Mouse (Mus musculus) neural tube, embryonic 15.5 days (tissue): ENCODE data around the gene Bcl2. TPM values are rescaled to one million over a fixed set of nuclear protein-coding genes. Genes with fewer than 3 reads are reported as not detected.

ENCODE experiments used
- ATAC-seq: fragments of 200-750 bp; cut with Nextera tagmentation; 2 replicates; pipeline ENCODE4 v1.8.0; 2017; ENCODE audit warnings: mild to moderate bottlenecking, moderate TSS enrichment, moderate library complexity; ENCODE audit not compliant: low FRiP score
- H3K27ac ChIP-seq: fragments of 300-500 bp; sonication (generic); replicated peaks from 2 replicates; pipeline ENCODE4 v1.5.1; 2015; ENCODE audit warnings: mild to moderate bottlenecking, inconsistent platforms
- H3K27me3 ChIP-seq: fragments of 300-500 bp; sonication (generic); replicated peaks from 2 replicates; pipeline ENCODE4 v1.6.1; 2015; ENCODE audit warnings: inconsistent platforms
- H3K36me3 ChIP-seq: fragments of 300-500 bp; sonication (generic); 2 replicates; pipeline ENCODE4 v1.6.1; 2015; ENCODE audit warnings: inconsistent platforms
- H3K4me1 ChIP-seq: fragments of 300-500 bp; sonication (generic); 2 replicates; pipeline ENCODE4 v1.6.1; 2015; ENCODE audit warnings: inconsistent platforms
- H3K4me2 ChIP-seq: fragments of 300-500 bp; sonication (generic); 2 replicates; pipeline ENCODE4 v1.6.1; 2015; ENCODE audit warnings: inconsistent platforms, mild to moderate bottlenecking, moderate library complexity
- H3K4me3 ChIP-seq: fragments of 300-500 bp; sonication (generic); replicated peaks from 2 replicates; pipeline ENCODE4 v1.5.1; 2015; ENCODE audit warnings: mild to moderate bottlenecking, inconsistent platforms
- H3K9ac ChIP-seq: fragments of 300-500 bp; sonication (generic); replicated peaks from 2 replicates; pipeline ENCODE4 v1.6.1; 2015; ENCODE audit warnings: mild to moderate bottlenecking, inconsistent platforms
- H3K9me3 ChIP-seq: fragments of 300-500 bp; sonication (generic); replicated peaks from 2 replicates; pipeline ENCODE4 v1.6.1; 2016; ENCODE audit warnings: inconsistent platforms
- WGBS: fragments of 180-500 bp; shearing (Covaris S2); methylation state at CpG from one replicate; pipeline ENCODE4 v1.1.7; 2015; ENCODE audit warnings: mixed read lengths; 5-methylcytosine and 5-hydroxymethylcytosine counted together
- polyA plus RNA-seq: library from polyadenylated mRNA; unstranded; fragments of >200 nt; fragmentation: Nextera tagmentation; extraction: Ambion mirVana; gene quantifications from 2 replicates; pipeline ENCODE4 v1.2.1, GENCODE M21; 2015

The Bcl2 gene
- polyA plus RNA-seq, 1 experiment from 2014 or later = 16.7 TPM

GRCm38 (mm10) chr1:106581812-106582211 is 132.3 kb downstream of the Bcl2 start:
- Histone ChIP-seq H3K4me2 (no peak overlapping the region), H3K27ac (no peak overlapping the region), H3K27me3 (no peaks in the 10 kb centered on the region), H3K4me1 (peaks cover 19% of the 10 kb centered on the region), H3K9ac (no peak overlapping the region), H3K4me3 (no peak overlapping the region), H3K36me3 (no peaks in the 10 kb centered on the region), H3K9me3 (no peaks in the 10 kb centered on the region)
- no peak for ATAC-seq
- 68% methylated on average over 2 of the region's 2 CpGs for WGBS

GRCm38 (mm10) chr1:106579768-106580167 is 134.3 kb downstream of the Bcl2 start:
- H3K9ac ChIP-seq = no peak overlapping the region
- peaks cover 11% of the 10 kb centered on the region for H3K4me1 ChIP-seq
- ATAC-seq = no peak
- no peak overlapping the region for H3K4me2 ChIP-seq
- no peaks in the 10 kb centered on the region for H3K9me3 ChIP-seq
- H3K4me3 ChIP-seq = no peak overlapping the region
- H3K27ac ChIP-seq = no peak overlapping the region
- H3K36me3 ChIP-seq = no peaks in the 10 kb centered on the region
- no peaks in the 10 kb centered on the region for H3K27me3 ChIP-seq
- 93% methylated on average over 1 of the region's 1 CpGs for WGBS

GRCm38 (mm10) chr1:106572506-106572905 is 141.6 kb downstream of the Bcl2 start:
- no peak overlapping the region for H3K4me2 ChIP-seq
- WGBS = 80% methylated on average over 2 of the region's 2 CpGs
- H3K27ac ChIP-seq = no peak overlapping the region
- H3K4me3 ChIP-seq = no peak overlapping the region
- no peaks in the 10 kb centered on the region for H3K27me3 ChIP-seq
- H3K4me1 ChIP-seq = no peaks in the 10 kb centered on the region
- no peak overlapping the region for H3K9ac ChIP-seq
- no peaks in the 10 kb centered on the region for H3K36me3 ChIP-seq
- no peak for ATAC-seq
- no peaks in the 10 kb centered on the region for H3K9me3 ChIP-seq

- WGBS = 96% methylated on average over 1 of the region's 1 CpGs
- no peaks in the 10 kb centered on the region for H3K9me3 ChIP-seq
- H3K36me3 ChIP-seq = no peaks in the 10 kb centered on the region
- H3K4me2 ChIP-seq = no peak overlapping the region
- no peak overlapping the region for H3K4me3 ChIP-seq
- no peaks in the 10 kb centered on the region for H3K4me1 ChIP-seq
- no peaks in the 10 kb centered on the region for H3K27me3 ChIP-seq
- no peak overlapping the region for H3K27ac ChIP-seq
- no peak for ATAC-seq
- no peak overlapping the region for H3K9ac ChIP-seq
Measured at GRCm38 (mm10) chr1:106570870-106571269, 143.2 kb downstream of the Bcl2 start.

GRCm38 (mm10) chr1:106570366-106570765 is 143.7 kb downstream of the Bcl2 start:
- WGBS = 65% methylated on average over 6 of the region's 6 CpGs
- H3K9me3 ChIP-seq = no peaks in the 10 kb centered on the region
- no peaks in the 10 kb centered on the region for H3K4me1 ChIP-seq
- H3K4me2 ChIP-seq = no peak overlapping the region
- H3K27me3 ChIP-seq = no peaks in the 10 kb centered on the region
- no peak overlapping the region for H3K4me3 ChIP-seq
- peak; percentile 51; the same call in 1 of the 2 replicates for ATAC-seq
- H3K36me3 ChIP-seq = no peaks in the 10 kb centered on the region
- no peak overlapping the region for H3K9ac ChIP-seq
- no peak overlapping the region for H3K27ac ChIP-seq

DNA sequence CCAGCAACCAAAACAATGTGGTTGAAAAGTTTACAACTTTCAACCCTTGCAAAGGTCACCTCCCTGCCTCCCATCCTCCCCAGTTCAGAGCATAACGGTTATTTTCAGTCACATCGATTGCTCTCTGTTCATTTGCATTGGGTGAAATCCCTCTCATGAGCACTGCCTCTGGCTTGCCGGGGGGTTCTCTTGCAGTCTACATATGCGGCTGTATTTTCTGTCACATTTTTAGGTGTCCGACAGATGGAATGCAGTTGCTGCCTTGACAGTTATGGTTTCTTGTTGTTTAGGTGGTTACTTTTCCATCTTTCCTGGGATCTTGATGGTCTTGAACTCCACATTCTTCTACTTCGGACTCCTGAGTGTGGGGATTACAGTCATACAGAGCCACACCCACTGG is 144.4 kb downstream of the Bcl2 start:
- no peak for ATAC-seq

GRCm38 (mm10) chr1:106568868-106569267 is 145.2 kb downstream of the Bcl2 start:
- Histone ChIP-seq H3K27ac (no peak overlapping the region), H3K4me3 (no peak overlapping the region), H3K27me3 (no peaks in the 10 kb centered on the region), H3K9me3 (no peaks in the 10 kb centered on the region), H3K36me3 (no peaks in the 10 kb centered on the region), H3K4me2 (no peak overlapping the region), H3K9ac (no peak overlapping the region), H3K4me1 (no peaks in the 10 kb centered on the region)
- no peak for ATAC-seq
- WGBS = 69% methylated on average over 3 of the region's 3 CpGs

More for the DNA sequence above, 144.4 kb downstream of the Bcl2 start:
- H3K9me3 ChIP-seq = no peaks in the 10 kb centered on the region
- 80% methylated on average over 6 of the region's 6 CpGs for WGBS
- no peaks in the 10 kb centered on the region for H3K27me3 ChIP-seq
- no peak overlapping the region for H3K4me3 ChIP-seq
- H3K4me1 ChIP-seq = no peaks in the 10 kb centered on the region
- H3K9ac ChIP-seq = no peak overlapping the region
- H3K4me2 ChIP-seq = no peak overlapping the region
- no peaks in the 10 kb centered on the region for H3K36me3 ChIP-seq
- no peak overlapping the region for H3K27ac ChIP-seq

DNA sequence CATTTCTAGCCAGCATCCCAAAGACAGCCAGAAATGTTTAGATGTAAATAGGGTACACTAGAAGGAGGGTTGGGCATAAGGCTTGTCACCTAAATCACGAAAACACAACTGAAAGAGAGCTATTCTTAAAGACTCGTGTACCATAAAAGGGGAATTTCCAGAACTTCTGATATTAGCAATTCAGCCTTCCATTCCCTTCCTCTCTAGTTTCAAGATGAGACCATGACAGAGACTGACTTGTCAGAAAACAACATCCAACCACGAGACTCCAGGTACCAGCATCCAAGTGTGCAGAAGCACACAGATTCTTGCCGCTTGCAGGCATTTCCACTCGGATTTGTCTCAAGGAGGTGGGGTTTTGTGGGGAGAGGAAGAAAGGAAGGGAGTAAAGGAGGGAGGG is 146.6 kb downstream of the Bcl2 start:
- H3K27ac ChIP-seq = no peak overlapping the region
- 68% methylated on average over 5 of the region's 5 CpGs for WGBS
- ATAC-seq = no peak

GRCm38 (mm10) chr1:106566120-106567086 is 147.7 kb downstream of the Bcl2 start:
- ATAC-seq = 0 out of 2 replicates have a peak, but pooled peaks have one; percentile 19
- 84% methylated on average over 6 of the region's 6 CpGs for WGBS

More for the DNA sequence above, 146.6 kb downstream of the Bcl2 start:
- Histone ChIP-seq H3K4me3 (no peak overlapping the region), H3K9me3 (no peaks in the 10 kb centered on the region), H3K36me3 (no peaks in the 10 kb centered on the region), H3K27me3 (no peaks in the 10 kb centered on the region), H3K4me2 (no peak overlapping the region), H3K9ac (no peak overlapping the region), H3K4me1 (no peaks in the 10 kb centered on the region)

GRCm38 (mm10) chr1:106565238-106565637 is 148.8 kb downstream of the Bcl2 start:
- Histone ChIP-seq H3K9ac (no peak overlapping the region), H3K4me2 (no peak overlapping the region), H3K27me3 (no peaks in the 10 kb centered on the region), H3K4me3 (no peak overlapping the region), H3K4me1 (no peaks in the 10 kb centered on the region), H3K36me3 (no peaks in the 10 kb centered on the region), H3K9me3 (no peaks in the 10 kb centered on the region), H3K27ac (no peak overlapping the region)
- WGBS = 74% methylated on average over 4 of the region's 4 CpGs
- ATAC-seq = no peak

More at GRCm38 (mm10) chr1:106566120-106567086, 147.7 kb downstream of the Bcl2 start:
- H3K36me3 ChIP-seq = no peaks in the 10 kb centered on the region
- H3K9me3 ChIP-seq = no peaks in the 10 kb centered on the region
- H3K4me2 ChIP-seq = no peak overlapping the region
- no peak overlapping the region for H3K9ac ChIP-seq
- H3K27ac ChIP-seq = no peak overlapping the region; the same call in 1 of the 2 replicates
- H3K4me3 ChIP-seq = no peak overlapping the region
- H3K4me1 ChIP-seq = no peaks in the 10 kb centered on the region
- no peaks in the 10 kb centered on the region for H3K27me3 ChIP-seq

DNA sequence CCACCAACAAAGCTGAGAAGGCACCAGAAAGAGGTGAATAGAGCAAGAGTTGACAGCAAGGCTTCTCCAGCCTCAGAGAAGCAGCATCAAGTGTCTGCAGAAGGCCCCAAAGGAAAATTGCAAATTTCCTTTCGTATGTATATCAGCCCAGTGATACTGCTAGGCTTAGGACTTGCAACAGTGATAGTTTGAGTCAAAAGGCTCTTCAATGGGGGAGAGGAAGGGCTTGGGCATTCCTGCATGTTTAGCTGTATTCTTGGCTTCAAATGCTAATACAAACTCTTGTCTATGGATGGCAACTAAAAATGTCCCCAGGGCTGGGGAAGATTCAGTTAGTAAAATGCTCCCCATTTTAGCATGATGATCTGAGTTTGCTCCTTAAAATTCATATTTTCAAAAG is 149.6 kb downstream of the Bcl2 start:
- H3K4me3 ChIP-seq = no peak overlapping the region
- WGBS = 72% methylated on average over 1 of the region's 1 CpGs
- no peaks in the 10 kb centered on the region for H3K27me3 ChIP-seq

DNA sequence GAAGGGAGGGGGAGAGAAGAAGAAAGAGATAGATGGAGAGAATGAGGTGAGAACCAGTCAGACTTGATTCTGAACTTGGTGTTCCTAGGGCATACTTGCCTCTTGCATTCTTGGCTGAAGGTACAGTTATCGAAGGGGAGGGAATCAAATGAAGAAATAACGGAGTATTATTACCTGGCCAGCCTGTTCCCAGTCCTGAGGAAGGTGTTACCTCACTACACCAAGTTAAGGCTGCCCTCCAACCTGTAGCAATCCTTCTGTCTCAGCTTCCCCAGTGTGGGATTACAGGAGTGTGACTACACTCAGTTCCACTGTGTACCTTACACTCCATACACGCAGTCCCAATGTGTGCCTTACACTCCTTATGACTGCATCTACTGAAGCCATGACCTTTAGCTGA is 151.3 kb downstream of the Bcl2 start:
- H3K27ac ChIP-seq = no peak overlapping the region
- H3K36me3 ChIP-seq = no peaks in the 10 kb centered on the region
- H3K4me3 ChIP-seq = no peak overlapping the region
- 89% methylated on average over 3 of the region's 3 CpGs for WGBS
- H3K27me3 ChIP-seq = no peaks in the 10 kb centered on the region
- ATAC-seq = no peak
- H3K4me1 ChIP-seq = no peaks in the 10 kb centered on the region
- no peak overlapping the region for H3K9ac ChIP-seq
- H3K4me2 ChIP-seq = no peak overlapping the region
- H3K9me3 ChIP-seq = no peaks in the 10 kb centered on the region

More for the DNA sequence above, 149.6 kb downstream of the Bcl2 start:
- H3K36me3 ChIP-seq = no peaks in the 10 kb centered on the region
- H3K9ac ChIP-seq = no peak overlapping the region
- ATAC-seq = no peak
- no peaks in the 10 kb centered on the region for H3K4me1 ChIP-seq
- H3K27ac ChIP-seq = no peak overlapping the region
- no peak overlapping the region for H3K4me2 ChIP-seq
- no peaks in the 10 kb centered on the region for H3K9me3 ChIP-seq
